Mouse (Mus musculus) ES-Bruce4 (cell line): ENCODE data around the gene Polr1d. TPM values are rescaled to one million over a fixed set of nuclear protein-coding genes. Genes with fewer than 3 reads are reported as not detected.

Experiments used
- H3K27ac ChIP-seq: 2 replicates; pipeline ENCODE4 v1.5.1; 2012; ENCODE audit warnings: low read length, inconsistent platforms; ENCODE audit not compliant: insufficient read depth
- H3K27me3 ChIP-seq: 2 replicates; pipeline ENCODE4 v1.6.1; 2012; ENCODE audit warnings: mild to moderate bottlenecking, low read length, inconsistent platforms; ENCODE audit not compliant: control insufficient read depth, poor library complexity, insufficient read depth, severe bottlenecking
- H3K36me3 ChIP-seq: 2 replicates; pipeline ENCODE4 v1.6.1; 2012; ENCODE audit warnings: inconsistent platforms, mild to moderate bottlenecking, low read length, moderate library complexity; ENCODE audit not compliant: control insufficient read depth, poor library complexity, insufficient read depth, severe bottlenecking
- H3K4me1 ChIP-seq: one replicate; pipeline ENCODE4 v1.8.1; 2011; ENCODE audit warnings: low read length; ENCODE audit not compliant: control insufficient read depth, insufficient read depth
- H3K4me3 ChIP-seq: 2 replicates; pipeline ENCODE4 v1.5.1; 2011; ENCODE audit warnings: low read depth, mild to moderate bottlenecking, low read length
- H3K9ac ChIP-seq: 2 replicates; pipeline ENCODE4 v1.6.1; 2012; ENCODE audit warnings: low read depth, mild to moderate bottlenecking, inconsistent platforms; ENCODE audit not compliant: poor library complexity, severe bottlenecking
- H3K9me3 ChIP-seq: replicated peaks from 2 replicates; pipeline ENCODE4 v1.6.1; 2012; ENCODE audit warnings: mild to moderate bottlenecking, low read length, inconsistent platforms; ENCODE audit not compliant: control insufficient read depth, poor library complexity, insufficient read depth, severe bottlenecking
- CTCF ChIP-seq: IDR thresholded peaks from one replicate; pipeline ENCODE4 v1.8.1; 2011; ENCODE audit warnings: low read depth, low read length
- EP300 ChIP-seq: IDR thresholded peaks from 2 replicates; pipeline ENCODE4 v1.6.1; 2011; ENCODE audit warnings: low read depth, low read length; ENCODE audit not compliant: insufficient read depth
- POLR2A ChIP-seq: IDR thresholded peaks from one replicate; pipeline ENCODE4 v1.8.1; 2011; ENCODE audit warnings: low read length; ENCODE audit not compliant: insufficient read depth
- polyA plus RNA-seq: library from polyadenylated mRNA; stranded (reverse); fragments of >200 nt; gene quantifications from 2 replicates; pipeline ENCODE4 v1.2.4, GENCODE M21; 2011; ENCODE audit warnings: low read depth; ENCODE audit not compliant: missing spikeins, insufficient read depth, insufficient read length

The Polr1d gene
- polyA plus RNA-seq, 1 experiment: 149 TPM

GRCm38 (mm10) chr5:147154806-147155371 is 78.0 kb downstream of the Polr1d start:
- H3K27ac ChIP-seq: peak overlapping the region; percentile 84
- H3K9ac ChIP-seq: peak overlapping the region; percentile 46
- no peaks in the 10 kb centered on the region for H3K9me3 ChIP-seq
- peaks cover 14% of the 10 kb centered on the region for H3K4me1 ChIP-seq
- H3K27me3 ChIP-seq: no peaks in the 10 kb centered on the region
- H3K4me3 ChIP-seq: peak overlapping the region; percentile 33
- H3K36me3 ChIP-seq: no peaks in the 10 kb centered on the region
- TF ChIP-seq POLR2A (no peak), EP300 (no peak), CTCF (no peak)

- Histone ChIP-seq H3K4me1 (peaks cover 14% of the 10 kb centered on the region), H3K36me3 (no peaks in the 10 kb centered on the region), H3K27me3 (no peaks in the 10 kb centered on the region), H3K4me3 (peak overlapping the region; percentile 22; the same call in 1 of the 2 replicates), H3K27ac (peak overlapping the region; percentile 94), H3K9ac (peak overlapping the region; percentile 26), H3K9me3 (no peaks in the 10 kb centered on the region)
- no peak for TF ChIP-seq CTCF
- peak; percentile 99 for TF ChIP-seq EP300
- TF ChIP-seq POLR2A: no peak
Observed at GRCm38 (mm10) chr5:147155449-147156133, 78.7 kb downstream of the Polr1d start.

- Histone ChIP-seq H3K27ac (peak overlapping the region; percentile 94), H3K9ac (peak overlapping the region; percentile 26)
- peak; percentile 67; the same call in 1 of the 2 replicates for TF ChIP-seq EP300
- no peak for TF ChIP-seq CTCF
- TF ChIP-seq POLR2A: no peak
Observed at GRCm38 (mm10) chr5:147156376-147156775, 79.5 kb downstream of the Polr1d start.

GRCm38 (mm10) chr5:147157441-147157840 is 80.6 kb downstream of the Polr1d start:
- no peaks in the 10 kb centered on the region for H3K9me3 ChIP-seq
- no peaks in the 10 kb centered on the region for H3K27me3 ChIP-seq
- H3K4me3 ChIP-seq: no peak overlapping the region
- TF ChIP-seq POLR2A: no peak
- TF ChIP-seq EP300: no peak
- TF ChIP-seq CTCF: no peak
- no peak overlapping the region for H3K9ac ChIP-seq
- H3K4me1 ChIP-seq: peaks cover 16% of the 10 kb centered on the region
- H3K36me3 ChIP-seq: no peaks in the 10 kb centered on the region
- peak overlapping the region; percentile 85 for H3K27ac ChIP-seq

More at GRCm38 (mm10) chr5:147156376-147156775, 79.5 kb downstream of the Polr1d start:
- Histone ChIP-seq H3K4me3 (no peak overlapping the region), H3K27me3 (no peaks in the 10 kb centered on the region), H3K4me1 (peaks cover 16% of the 10 kb centered on the region), H3K9me3 (no peaks in the 10 kb centered on the region), H3K36me3 (no peaks in the 10 kb centered on the region)

GRCm38 (mm10) chr5:147159320-147159719 is 82.5 kb downstream of the Polr1d start:
- Histone ChIP-seq H3K27me3 (no peaks in the 10 kb centered on the region), H3K4me1 (peaks cover 11% of the 10 kb centered on the region), H3K27ac (peak overlapping the region; percentile 85), H3K9ac (no peak overlapping the region), H3K36me3 (no peaks in the 10 kb centered on the region), H3K9me3 (no peaks in the 10 kb centered on the region), H3K4me3 (no peak overlapping the region)
- TF ChIP-seq POLR2A (no peak), CTCF (no peak), EP300 (peak; percentile 83)

- no peaks in the 10 kb centered on the region for H3K36me3 ChIP-seq
- peak overlapping the region; percentile 85 for H3K27ac ChIP-seq
- no peak for TF ChIP-seq CTCF
- no peak for TF ChIP-seq POLR2A
- no peak for TF ChIP-seq EP300
- H3K4me1 ChIP-seq: peaks cover 11% of the 10 kb centered on the region
- no peaks in the 10 kb centered on the region for H3K9me3 ChIP-seq
- no peaks in the 10 kb centered on the region for H3K27me3 ChIP-seq
- no peak overlapping the region for H3K4me3 ChIP-seq
- H3K9ac ChIP-seq: no peak overlapping the region
Observed at GRCm38 (mm10) chr5:147159792-147160191, 82.9 kb downstream of the Polr1d start.

Other genes with a start within 250 kb of the Polr1d start
- 77.5 and 85.8 TPM in 2 replicates for gene Rpl21, start 244.2 kb upstream of the Polr1d start, polyA plus RNA-seq
- 3.2 and 3.8 TPM in 2 replicates for gene Rasl11a, start 232.0 kb upstream of the Polr1d start, polyA plus RNA-seq
- 75.9 and 80.6 TPM in 2 replicates for gene Gtf3a, start 128.4 kb upstream of the Polr1d start, polyA plus RNA-seq
- gene Mtif3, start 113.2 kb upstream of the Polr1d start, polyA plus RNA-seq: 14.7 and 16.5 TPM in 2 replicates
- gene Lnx2, start 464 bp upstream of the Polr1d start, polyA plus RNA-seq: 9.0 and 9.9 TPM in 2 replicates
- gene Gsx1, start 111.6 kb downstream of the Polr1d start, polyA plus RNA-seq: not detected in 2 replicates
- gene Pdx1, start 192.9 kb downstream of the Polr1d start, polyA plus RNA-seq: not detected in 2 replicates
- 0.70 and 1.1 TPM in 2 replicates for gene Cdx2, start 230.2 kb downstream of the Polr1d start, polyA plus RNA-seq
- not detected in 2 replicates for gene Urad, start 245.4 kb downstream of the Polr1d start, polyA plus RNA-seq